Mouse (Mus musculus) gastrocnemius, postnatal 10 days (tissue): ENCODE data around the gene Mybl2. TPM values are rescaled to one million over a fixed set of nuclear protein-coding genes. Genes with fewer than 3 reads are reported as not detected.

Source experiments
- DNase-seq: peaks from one replicate; pipeline ENCODE4 v3.0.0; 2021; ENCODE audit warnings: mixed read lengths
- total RNA-seq, 2 experiments: library from RNA; stranded (reverse); gene quantifications; 2 replicates each; pipeline ENCODE4 v1.2.3; 2021

Gene Mybl2
- total RNA-seq, 2 experiments from 2014 or later: 4.5 to 4.9 TPM

DNA sequence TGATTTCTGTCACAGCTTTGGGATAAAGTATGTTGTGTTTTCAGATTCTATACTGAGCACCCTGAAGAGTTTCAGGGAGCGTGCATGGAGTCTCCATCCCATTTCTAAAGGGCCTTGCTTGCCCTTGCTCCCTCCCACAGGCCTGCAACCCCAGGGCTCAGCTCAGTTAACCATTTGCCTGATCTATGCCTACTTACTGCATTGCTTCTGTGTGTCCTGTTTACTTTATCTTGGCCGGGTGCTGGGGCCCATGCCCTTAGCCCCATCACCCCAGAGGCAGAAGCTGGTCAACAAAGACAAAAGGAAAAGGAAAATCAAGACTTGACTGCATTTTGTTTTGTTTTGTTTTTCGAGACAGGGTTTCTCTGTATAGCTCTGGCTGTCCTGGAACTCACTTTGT lies 17.1 kb downstream of the Mybl2 start:
- DNase-seq: no peak

DNA sequence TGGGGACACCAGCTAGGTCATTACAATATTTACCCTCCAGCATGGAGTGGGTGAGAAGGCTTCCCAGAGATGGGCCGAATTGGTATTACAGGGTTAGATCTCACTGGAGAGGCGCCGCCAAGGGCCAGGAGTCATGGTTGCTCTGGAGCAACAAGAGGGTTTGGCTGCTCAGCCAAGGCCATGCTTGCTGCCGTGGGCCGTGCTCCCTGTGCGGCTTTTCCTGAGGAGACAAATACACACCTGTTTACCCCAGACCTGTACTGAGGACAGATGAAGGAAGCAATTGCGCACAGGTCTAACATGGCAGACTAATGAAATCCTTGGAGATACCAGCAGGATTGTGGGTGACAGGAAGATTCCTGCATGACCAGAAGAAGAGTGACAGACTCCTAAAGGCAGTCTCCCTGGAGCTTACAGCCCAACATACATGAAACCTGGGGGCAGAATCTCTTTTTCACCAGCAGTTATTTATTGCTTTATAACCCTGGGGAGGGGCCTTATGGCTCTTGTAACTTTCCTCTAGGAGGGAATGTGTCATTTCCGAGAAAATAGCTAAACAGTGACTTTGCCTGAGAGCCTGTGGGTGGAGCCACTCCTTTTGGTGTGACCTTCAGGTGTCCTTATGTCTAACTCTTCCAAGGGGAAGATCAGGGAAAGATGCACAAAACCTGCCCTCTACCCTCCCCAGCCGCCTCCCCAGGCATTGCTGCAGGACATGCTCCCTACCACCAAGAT lies 18.7 kb downstream of the Mybl2 start:
- no peak for DNase-seq

DNA sequence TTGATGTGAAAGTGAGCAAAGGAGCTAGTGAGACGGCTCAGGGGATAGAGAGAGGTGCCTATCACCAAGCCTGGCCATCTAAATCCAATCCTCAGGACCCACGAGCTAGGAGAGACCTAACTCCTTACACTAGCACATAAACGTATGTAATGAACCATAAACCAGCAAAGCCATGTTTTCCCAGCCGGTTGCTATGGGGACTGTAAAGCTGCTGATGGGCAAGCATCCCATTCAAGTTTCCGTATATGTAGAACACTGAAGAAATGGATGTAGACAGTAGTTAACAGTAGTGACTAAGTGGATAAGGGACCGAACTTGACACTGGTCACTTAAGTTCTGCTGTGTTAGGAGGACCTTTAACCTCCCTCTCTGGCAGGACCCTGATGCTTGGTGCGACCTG lies 19.5 kb downstream of the Mybl2 start:
- DNase-seq: no peak

DNA sequence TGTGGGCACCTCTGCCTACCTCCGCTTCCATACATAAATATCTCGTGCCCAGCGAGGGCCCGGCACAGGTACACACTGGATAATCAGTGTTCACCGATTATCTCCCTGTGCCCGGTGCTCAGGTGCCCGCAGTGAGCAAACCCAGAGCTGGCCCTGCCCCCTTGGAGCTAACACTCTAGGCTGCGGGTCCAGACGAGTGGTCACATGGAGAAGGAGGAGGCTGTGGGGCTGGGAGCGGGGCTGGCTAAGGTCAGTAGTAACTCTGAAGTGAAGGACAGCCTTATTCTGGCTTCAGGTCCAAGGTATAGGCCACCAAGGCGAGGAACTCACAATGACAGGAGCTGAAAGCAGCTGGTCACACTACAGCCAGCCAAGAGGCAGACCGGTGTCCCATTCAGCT lies 20.3 kb downstream of the Mybl2 start:
- DNase-seq: no peak

DNA sequence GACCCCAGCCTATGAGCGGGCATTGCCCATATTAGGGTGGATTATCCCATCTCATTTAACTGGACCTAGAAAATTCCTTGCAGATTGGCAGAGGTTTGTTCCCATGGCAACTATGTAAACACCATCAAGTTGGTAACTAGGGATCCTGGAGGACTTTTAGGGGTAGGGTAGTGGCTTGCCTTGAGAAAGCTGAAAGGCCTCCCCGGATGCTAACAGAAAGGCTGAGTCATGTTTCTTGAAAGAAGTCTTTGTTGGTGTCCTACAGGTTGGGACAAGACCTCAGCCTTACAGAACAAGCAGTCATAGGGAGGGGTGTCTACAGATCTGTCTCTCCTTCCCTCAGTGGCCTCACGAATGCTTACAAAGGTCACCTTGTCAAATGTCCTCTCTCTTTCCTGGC lies 20.7 kb downstream of the Mybl2 start:
- DNase-seq: no peak

DNA sequence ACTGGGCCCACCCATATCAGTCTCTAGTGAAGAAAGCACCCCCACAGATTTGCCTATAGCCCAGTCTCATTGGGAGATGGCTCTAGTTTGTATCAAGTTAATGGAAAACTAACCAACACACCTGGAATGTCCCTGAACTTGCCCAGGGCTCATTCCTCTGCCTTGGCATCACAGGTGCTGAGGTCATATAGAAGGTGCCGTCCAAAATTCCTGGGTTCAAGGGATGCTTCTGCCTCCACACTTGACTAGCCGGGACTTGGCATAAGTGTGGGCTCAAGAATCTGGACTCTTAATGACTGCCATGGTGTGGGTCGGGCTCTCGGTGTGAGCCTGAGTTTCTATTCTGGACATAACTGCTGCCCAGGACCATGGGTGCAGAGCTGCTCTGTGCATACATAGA lies 24.6 kb downstream of the Mybl2 start:
- DNase-seq: no peak

DNA sequence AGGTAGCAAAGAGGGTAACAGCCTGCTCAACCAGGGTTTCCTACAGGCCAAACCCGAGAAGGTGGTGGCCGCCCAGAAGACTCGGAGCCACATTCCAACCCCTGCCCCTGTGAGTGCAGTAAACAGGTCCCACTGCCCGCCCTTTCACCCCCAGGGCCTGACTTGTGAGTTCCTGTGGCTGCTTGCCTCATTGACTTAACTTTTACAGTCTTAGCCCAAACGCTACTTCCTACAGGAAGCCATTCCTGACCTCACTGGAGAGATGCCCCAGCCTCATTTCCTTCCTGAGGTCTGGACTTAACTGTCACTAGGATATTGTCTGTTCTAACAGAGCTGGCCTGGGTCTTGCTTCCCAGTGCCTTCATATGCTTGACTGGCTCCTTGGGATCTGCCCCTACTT lies 28.1 kb downstream of the Mybl2 start:
- DNase-seq: no peak

DNA sequence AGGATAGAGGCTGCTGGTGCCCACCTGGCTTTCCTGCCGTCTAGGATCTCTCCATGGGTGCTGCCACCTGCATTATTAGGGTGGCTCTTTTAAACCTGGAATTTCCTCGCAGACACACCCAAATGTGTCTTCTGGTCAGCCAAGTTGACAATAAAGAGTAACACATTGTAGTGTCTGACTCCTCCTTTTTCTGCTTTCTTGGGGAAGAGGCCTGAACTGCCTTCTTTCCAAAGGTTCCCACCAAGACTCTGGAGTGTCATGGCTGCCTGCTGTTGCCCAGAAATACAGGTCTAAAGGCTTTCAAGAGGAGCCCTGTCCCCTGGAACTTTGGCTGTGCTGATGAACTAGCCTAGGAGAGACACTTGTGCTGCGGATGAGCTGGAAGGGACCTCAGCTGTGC lies 30.0 kb downstream of the Mybl2 start:
- DNase-seq: no peak

DNA sequence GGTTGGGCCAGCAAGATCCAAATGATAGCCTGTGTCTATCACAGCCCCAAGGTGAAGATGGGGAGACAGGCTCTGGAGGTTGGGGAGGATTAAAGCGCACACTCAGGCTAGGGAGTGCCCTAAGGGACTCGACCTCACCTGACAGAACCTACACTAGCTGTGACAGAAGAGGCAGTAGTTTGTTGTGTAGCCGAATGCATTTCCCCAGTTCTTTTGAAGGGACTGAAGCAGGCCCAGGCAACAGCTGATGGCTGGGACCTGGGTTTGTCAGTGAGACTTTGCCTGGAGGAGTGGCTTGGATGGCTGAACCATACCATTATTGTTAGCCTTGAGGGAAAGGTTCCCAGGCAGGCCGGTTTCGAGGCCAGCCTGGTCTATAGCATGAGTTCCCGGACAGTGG lies 30.6 kb downstream of the Mybl2 start:
- no peak for DNase-seq

DNA sequence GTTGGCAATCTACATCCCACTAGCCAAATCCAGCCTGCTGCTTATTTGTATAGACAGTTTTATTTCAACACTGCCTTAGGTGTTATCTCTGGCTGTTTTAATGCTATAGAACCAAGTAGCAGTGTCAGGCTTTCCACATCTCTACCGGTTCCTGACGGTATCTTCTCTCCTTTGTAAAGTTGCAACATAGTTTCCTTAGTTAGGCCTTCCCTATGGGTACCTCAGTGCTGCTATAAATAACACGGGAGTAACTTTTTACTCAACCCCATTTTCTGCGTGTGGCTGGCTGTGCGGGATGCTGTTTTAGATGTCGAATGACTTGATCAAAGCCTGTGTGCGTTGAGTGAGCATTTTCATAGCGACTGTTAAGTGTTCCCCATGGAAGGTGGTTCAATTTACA lies 32.1 kb downstream of the Mybl2 start:
- DNase-seq: no peak

DNA sequence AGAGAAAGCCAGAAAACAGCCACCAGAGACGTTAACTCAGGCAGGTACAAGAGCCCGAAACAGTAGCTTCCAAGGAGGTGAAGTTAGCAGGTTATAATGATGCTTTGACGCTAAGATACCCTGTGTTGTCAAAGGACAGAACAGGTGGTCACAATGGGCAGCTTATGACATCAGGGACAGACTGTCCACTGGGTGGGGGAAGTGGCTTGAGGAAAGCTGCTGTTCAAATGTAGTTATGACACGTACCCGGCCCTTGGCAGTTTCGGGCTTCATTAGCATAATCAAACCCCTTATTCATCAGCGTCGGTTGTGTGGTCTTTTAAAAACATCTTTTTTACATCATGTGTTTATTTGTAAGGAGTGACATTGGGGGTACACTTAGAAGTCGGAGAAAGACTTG lies 33.2 kb downstream of the Mybl2 start, which contains the start of gene Gtsf1l:
Gene Gtsf1l (minus strand): TSS at position 128 of the 400 bp plus-strand sequence.
- DNase-seq: no peak

DNA sequence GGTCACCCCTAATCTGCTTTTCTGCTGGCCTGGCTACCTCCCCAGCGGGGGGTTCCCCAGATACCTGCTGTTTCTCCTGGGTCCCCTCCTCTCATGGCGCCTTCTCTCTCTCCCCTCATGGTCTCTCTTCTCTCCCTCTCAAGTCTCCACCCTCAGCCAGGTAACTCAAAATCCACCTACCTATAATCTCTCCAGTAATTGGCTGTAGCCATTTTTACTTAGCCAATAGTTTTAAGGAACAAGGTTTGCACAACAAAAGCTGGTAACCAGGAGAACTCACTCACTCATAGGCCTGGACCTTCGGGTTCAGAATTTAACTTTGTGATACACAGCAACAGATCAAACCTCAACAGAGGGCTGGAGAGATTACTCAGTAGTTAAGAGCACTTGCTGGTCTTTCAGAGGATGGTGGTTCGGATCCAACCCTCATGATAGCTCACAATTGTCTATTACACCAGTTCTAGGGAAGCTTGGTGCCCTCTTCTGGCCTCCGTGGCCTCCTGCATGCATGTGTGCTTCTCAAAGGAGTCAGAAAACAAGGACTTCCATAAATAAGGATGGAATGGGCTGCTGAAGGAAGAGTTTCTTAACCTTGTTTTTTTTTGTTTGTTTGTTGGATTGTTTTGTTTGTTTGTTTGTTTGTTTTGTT lies 35.1 kb downstream of the Mybl2 start:
- DNase-seq: no peak

DNA sequence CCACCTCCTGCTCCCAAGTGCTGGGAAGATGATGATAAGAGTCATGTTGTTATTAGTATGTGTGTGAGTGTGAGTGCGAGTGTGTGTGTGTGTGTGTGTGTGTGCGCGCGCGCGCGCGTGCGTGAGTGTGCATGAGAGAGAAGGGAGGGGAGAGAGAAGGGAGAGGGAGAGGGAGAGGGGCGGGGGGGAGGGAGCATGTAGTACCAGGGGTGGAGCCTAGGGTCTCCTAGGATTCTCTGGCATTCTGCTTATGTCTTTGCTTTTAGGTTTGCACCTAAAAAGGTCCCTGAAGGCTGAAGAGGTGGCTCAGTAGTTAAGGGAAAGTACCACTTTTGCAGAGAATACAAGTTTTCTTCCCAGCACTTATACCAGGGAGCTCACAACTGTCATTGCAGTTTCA lies 40.4 kb downstream of the Mybl2 start:
- no peak for DNase-seq

DNA sequence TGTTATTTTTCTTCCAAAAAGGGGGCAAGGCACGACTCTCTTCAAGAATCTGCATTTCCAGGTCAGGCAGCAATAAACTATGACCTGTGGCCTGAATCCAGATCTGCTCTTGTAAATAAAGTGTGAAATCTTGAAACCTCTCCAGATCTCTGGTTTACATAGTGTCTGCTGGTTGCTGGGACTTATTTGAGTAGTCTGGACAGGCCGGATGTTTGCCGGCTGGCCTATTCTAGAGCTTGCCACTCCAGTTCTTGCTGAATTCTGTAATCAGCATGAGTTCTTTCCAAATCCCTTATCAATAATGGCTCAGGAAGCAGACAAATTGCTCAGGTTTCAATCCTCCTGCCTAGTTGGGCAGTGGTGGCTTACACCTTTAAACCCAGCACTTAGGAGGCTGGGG lies 41.3 kb downstream of the Mybl2 start:
- no peak for DNase-seq

DNA sequence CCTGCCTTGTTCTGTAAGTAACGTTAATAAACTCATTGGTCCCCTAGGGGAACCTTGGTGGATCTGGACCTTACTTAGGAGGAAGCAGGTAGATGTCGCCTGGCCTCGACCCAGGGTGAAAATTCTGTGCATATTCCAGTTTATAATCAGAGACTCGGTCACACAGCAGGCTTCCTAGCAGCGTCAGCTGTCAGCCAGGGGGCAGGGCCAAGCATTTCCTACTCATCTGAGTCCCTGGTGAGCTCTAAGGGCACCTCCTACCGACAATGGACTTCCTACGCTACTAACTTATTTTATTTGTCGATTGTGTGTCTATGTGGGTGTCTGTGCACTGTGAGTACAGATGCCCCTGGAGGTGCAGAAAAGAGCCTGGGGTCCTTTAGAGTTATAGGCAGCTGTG lies 45.4 kb downstream of the Mybl2 start:
- DNase-seq: no peak

DNA sequence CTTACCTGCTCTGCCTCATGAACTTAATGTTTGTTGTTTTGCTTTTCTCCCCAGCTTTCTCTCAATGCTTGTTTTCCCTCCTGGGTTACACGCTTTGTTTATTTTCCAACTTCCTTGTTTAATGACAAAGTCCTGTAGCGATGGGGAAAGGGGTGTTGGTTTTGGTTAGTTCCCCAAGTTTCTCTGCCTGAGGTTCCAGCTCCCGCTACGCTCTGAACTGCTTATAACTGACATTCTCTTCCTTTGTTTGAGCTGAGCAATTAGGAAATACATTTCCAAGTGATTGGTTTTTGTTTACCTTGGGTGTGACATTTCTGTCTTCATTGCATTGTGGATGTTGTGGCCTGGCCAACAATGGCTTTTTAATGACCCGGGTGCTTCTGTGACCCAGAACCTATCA lies 46.1 kb downstream of the Mybl2 start:
- no peak for DNase-seq

DNA sequence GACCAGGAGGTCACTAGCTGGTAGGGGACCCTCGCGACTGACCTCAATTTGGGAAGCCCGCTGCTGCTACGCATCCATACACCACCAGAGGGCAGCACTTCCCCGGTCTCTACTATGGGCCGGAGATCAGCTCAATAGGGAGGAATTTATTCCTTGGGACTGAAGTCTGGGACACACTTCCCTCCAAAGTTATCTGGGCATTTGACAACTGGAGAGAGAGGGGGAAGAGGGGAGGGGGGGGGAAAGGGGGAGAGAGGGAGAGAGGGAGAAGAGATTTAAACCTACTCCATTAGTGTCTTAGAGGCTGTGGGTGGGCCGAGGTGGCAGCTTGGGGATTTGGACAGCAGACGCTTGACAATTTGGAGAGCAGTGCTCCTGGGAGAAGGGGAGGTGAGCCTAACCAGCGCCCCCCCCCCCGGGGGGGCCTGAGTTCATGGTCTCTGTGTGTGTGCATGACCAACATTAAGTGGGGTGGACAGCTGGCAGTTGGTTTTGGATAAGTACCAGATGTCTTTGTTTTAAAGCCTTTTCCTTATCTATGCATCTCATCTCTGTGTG lies 47.2 kb downstream of the Mybl2 start:
- DNase-seq: peak; percentile 77

DNA sequence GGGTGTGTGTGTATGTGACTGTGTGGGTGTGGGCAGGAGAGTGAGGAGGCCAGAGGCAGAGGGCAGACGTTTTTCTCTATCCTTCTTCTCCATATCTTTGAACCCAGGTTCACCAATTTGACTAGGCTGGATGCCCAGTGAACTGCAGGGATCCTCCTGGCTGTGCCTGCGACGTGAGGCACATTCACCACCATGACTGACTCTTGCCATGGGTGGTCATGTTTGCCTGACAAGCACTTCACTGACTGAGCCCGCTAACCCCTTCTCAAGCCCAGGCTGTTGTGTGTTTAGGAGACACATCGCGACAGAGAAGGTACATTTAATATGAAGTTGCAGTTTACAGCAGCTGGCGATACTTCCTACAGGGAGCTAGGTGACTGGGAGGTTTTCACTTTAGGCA lies 47.7 kb downstream of the Mybl2 start:
- DNase-seq: no peak

DNA sequence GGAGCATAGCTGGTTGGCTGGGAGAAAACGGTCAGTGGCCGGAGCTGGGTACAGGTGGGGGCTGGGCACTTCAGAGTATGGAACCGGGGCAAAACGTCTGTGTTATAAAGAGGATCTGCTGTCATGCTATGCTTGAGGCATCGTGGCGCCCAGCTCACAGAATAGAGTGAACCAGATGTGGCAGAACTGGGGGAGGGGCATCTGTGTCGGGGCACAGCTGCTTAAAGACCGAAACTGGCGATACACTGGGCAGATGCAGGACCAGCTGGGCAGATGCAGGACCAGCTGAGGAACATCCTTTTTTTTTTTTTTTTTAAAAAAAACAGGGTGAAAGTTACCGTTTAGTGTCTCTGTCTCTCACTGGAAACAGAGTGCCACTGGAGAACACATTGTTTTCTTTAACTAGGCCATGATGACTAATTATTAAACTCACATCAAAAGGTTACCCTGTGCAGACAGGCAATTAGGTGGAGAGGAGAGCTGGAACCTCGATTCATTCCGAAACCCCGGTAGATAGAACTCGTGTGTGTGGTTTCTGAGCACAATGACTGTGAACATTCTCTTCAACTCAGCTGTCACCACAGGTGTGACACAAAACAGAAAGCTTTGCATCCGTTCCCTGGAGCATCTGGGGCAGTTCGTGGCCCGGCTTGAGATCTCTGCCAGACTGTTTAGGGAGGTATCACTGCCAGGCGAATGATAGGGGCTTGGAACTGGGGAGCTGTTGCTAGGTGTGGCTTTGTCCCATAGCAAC lies 48.6 kb downstream of the Mybl2 start:
- DNase-seq: no peak

DNA sequence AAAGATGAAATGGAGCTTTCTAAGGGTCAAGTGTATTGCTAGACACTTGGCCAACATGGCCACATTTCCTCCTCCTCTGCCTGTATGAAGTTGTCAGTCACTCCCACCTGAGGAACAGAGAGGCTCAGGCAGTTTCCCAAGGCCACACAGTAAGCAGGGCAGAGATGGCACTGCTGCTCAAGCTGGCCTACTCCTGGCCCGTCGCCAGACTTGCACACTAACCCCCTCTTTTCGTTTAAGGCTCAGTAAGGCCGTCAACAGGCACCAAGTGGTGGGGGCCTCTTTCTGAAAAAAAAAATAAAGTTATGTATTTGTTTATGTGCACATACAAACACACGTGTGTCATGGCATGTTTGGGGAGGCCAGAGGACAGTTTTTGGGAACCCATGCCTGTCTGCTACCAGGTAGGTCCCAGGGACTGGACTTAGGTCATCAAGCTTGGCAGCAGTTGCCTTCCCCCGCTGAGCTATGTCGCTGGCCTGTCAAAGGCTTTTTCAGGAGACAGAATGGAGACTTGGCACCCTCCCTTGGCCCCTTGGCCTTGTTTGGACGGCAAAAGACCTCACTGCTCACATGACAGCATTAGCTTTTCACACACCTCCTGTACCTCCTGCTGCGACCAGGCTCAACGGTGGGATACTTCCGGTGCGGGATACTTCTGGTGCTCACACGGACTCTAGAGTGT lies 49.7 kb downstream of the Mybl2 start:
- DNase-seq: no peak

DNA sequence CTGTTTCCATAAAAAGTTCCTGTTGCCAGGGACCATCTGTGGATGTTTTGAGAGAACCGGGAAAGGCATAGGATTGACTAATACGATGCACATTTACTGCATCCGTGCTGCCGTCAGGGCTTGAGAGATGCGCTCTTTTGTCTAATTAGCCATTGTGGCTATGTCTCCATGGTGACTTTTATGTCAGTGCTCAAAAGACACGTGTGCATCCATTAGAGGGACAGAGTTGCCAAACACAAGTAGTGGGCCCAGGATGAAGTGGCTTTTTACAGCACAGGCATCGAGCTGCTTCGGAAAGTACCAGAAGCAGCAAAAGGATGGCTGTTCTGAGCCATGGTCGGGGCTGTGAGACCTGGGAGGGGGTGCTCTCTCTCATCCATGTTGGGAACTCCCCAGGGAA lies 53.9 kb downstream of the Mybl2 start:
- DNase-seq: no peak

DNA sequence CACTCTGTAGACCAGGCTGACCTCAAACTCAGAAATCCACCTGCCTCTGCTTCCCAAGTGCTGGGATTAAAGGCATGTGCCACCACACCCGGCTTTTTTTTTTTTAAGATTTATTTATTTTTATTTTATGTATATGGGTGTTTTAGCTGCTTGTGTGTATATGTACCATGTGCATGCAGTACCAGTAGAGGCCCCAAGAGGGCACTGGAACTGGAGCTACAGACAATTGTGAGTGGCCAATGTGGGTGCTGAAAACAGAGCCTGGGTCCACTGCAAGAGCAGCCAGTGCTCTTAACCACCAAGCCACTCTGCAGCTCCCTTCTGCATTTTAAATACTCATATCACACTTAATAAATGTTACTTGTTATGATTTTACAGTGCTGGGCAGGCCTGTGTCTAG lies 56.2 kb downstream of the Mybl2 start:
- DNase-seq: no peak
